Mouse (Mus musculus) spleen, postnatal 10 days (tissue): ENCODE measurements around the gene Rnase2b.
A peak's percentile ranks its signal among the peaks of the same experiment; 100 is the strongest.
"Not testable (repeated sequence)": the region's sequence is repeated elsewhere in the genome, so short reads cannot be mapped to it uniquely, and the experiment has no call there.

Source experiments
- DNase-seq, 2 experiments: peaks; one replicate each; pipeline ENCODE4 v3.0.0; 2021 to 2022; ENCODE audit warnings: low spot score in 2 of 2

The Rnase2b gene

DNA sequence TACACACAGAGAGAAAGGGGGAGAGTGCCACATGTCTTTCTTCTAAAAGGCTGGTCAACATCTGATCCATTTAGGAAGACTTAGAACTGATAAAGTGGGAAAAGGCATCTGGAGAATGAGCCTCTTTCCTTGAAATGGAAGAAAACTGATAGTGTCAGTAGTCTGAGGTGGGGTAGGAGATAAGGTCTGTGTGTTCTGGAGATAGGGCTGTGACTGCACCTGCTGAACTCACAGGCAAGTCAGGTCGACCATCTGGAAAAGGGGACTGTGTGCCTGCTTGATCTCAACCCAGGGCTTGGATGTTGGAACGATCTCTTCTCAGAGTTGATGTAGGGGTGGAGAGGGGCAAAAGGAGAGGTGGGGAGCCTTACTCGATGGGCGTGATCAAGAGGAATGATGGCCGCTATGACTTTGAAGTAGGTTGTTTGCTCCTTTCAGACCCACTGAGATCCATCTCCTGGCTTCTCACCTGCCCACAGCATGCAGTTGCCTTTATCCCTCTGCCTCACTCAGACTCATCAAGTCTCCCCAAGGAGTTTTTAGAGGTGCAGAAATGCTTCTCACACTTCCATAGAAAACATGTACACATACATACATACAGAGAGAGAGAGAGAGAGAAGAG, 9.7 kb upstream of the Rnase2b start:
- no peak for DNase-seq

DNA sequence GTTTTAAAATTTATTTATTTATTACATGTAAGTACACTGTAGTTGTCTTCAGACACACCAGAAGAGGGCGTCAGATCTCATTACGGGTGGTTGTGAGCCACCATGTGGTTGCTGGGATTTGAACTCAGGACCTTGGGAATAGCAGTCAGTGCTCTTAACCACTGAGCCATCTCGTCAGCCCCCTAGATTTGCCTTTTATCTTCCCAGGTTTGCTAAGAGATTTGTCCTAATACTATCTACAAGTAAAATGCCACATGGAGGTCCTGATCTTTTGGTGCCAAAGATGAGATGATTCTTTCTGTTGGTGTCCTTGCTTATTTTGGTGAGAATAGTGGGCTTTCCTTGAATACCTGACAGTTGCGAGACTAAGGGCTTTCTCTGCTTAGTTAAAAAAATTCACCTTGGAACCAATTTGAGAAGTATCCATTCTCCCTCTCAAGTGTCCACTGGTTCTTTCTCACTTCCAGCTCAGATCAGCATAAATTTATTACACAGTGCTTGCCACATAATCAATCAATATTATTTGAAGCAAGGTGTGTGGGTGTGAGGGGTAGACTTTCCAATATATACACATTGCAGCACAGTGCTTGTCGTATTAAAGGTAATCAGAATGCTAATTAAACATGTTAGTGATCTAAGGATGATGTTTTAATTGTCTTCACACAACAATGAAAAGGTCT, 5.9 kb upstream of the Rnase2b start:
- DNase-seq = no peak

DNA sequence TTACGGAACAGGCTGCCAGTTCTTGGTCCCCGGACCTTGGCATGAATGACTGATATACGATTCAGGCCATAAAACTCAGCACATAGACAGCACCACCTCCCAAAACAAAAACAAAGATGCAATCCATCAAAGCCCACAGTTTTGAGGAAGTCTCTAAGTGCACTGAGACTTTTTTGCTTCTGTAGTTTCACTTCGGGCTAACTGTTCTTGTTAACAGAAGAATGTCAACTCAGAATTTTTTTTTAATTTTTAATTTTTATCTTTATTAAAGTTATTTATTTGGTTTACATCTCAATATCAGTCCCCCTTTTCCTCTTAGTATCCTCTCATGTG, 5.4 kb upstream of the Rnase2b start:
- no peak for DNase-seq

DNA sequence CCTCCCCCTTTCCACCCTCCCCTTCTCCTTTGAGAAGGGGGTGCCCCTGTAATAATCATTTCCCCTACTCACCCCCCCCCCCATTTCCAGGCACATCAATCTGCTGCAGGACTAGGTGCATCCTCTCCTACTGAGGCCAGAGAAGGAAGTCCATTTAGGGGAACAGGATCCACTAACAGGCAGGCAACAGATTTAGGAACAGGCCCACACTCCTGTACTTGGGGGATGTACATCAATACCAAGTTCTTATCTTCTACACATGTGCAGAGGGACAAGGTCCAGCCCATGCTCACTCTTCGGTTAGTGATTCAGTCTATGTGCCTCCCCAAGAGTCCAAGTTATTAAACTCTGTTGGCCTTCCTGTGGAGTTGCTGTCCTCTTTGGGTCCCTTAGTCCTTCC, 5.0 kb upstream of the Rnase2b start:
- no peak for DNase-seq

DNA sequence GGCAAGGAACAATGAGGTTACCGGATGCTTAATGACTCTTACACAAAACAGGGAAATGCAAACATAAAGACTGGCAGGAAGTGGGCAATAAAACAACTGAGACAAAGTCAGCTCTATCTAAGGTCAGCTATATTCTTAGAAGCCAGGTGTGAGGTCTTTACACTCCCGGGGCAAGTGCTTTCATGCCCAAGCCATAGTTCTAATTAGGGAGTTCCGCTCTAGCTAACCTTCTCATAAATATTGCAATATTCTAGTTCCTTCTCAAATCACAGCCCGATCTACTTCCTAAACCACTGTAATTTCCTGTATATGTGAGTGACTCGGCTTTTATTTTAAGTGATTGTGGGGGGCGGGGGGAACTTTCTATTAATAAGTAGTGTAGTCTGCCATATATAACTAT, 1.3 kb downstream of the Rnase2b start:
- not testable (repeated sequence) for DNase-seq

DNA sequence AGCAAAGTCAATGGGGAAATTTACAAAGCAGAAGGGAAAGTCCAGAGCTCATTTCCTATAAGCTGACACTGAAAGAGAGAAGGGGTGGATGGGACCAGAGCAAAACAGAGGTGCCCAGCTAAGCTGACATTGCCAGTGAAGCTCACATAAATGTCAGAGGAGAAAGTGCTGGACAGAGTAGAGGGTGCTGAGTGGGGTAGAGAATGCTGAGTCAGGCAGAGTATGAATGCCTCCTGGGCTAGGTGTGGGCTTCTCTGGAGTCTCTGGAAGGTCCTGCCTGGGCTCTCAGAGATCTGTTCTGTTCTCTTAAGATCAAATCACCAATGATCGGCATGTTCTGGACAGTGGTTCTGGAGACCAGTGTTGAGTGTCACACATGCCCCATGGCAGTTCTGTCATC, 3.4 kb downstream of the Rnase2b start:
- DNase-seq = no peak

DNA sequence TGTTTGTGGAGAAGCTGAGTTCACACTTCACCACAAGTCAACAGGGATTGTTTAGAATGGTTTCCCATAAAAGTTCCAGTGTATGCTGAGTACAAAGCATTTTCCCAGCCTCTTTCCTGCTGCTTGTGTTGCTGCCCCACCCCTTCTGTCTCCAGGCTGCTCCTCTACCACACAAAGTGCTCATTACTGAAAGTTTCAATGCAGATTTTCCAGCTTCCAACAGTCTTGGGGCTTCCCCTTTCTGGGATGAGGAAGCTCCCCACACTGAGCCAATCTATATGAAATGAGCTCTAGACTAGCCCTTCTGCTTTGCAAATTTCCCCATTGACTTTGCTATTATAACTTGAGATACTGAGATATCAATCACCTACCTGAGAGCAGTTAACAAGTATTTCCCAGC, 4.0 kb downstream of the Rnase2b start:
- DNase-seq = no peak

DNA sequence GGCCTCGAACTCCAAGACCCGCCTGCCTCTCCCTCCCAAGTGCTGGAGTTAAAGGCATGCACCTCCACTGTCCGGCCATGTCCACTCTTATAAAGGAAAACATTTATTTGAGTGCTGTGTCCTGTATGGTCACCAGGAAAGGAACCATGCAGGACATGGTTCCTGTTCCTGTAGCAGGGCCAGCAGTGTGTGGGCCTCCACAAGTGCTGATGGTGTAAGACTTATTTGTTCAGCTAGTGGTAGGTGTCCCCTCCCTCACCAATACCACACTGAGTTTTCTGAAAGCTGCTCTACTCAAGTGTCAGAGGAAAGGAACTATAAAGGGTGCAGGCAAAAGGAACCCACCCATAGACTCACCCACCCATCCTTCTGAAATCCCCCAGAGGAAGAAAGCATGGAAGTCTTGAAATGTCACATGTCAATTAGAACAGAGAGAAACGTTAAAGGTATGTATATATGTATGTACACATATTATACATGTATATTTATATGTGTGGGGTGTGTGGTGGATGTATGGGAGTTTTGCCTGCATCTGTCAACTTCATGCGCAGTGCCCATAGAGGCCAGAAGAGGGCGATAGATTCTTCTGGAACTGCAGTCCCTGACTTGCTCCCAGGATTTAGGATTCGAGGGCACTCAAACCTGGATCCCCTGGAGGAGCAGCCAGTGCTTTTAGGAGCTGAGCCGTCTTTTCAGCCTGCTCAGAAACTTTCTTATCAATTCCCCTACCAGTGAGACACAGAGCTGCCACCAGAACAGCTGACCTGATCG, 10.2 kb downstream of the Rnase2b start:
- peak in 1 of 2 experiments; percentile 62 for DNase-seq

DNA sequence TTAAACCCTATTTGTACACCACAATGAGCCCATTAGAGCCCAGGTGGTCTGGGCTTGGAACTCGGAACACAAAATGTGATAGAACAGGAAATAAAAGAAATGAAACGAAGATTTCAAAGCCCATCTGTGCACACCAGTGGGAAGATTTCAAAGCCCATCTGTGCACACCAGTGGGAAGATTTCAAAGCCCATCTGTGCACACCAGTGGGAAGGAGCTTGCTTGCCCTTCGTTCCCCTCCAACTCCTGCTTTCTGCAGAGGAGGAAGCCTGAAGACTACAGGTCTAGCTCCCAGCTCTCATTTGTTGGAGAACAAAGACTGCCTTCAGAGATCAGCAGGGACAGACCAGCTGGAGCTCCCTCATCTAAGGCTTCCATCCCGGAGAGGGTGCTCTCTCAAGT, 10.9 kb downstream of the Rnase2b start:
- DNase-seq = not testable (repeated sequence)

DNA sequence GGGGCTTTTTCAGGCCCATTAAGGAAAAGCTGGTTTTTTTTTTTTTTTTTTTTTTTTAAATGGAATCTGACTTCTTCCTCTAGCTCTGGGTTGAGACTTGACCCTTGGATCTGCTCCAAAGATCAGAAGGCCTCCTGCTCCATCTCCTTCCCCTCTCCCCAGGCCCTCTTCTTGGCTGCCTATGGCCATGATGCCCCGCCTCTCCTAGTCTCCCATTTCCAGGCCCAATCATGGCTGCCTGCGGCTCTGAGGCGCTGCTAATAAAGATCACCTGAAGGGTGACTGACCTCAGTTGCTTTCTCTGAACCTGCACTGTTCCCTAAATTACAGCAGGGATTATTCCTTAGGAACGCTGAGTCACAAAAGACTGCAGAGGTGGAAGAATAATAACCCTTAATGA, 11.8 kb downstream of the Rnase2b start:
- no peak for DNase-seq

DNA sequence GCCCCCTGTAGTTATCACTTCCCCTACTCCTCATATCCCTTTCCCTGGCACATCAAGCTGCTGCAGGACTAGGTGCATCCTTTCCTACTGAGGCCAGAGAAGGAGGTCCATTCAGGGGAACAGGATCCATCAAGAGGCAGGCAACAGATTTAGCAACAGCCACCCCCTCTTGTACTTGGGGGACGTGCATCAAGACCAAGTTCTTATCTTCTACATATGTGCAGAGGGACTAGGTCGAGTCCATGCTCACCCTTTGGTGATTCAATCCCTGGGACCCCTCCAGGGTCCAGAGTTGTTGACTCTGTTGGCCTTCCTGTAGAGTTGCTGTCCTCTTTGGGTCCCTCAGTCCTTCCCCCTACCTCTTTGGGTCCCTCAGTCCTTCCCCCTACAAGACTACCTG, 19.0 kb downstream of the Rnase2b start:
- DNase-seq = not testable (repeated sequence)

DNA sequence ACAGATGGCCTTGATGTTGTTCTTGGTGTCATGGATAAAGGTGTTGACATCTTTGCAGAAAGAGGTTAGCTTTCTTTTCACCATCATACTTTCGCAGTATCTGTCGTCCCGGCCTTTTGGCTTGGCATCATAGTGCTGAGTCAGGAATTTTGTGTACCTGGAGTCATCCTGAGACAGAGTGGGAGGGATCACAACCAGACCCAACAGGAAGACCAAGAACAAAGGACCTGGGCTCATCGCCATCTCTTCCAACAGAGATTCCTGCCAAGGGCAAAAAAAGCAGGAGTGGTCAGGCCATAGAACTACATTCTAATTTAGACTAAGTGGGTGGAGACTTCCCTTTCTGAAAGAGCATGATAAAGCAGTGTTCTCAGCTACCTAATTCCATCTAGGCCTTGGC, 33.6 kb downstream of the Rnase2b start:
- DNase-seq = no peak

DNA sequence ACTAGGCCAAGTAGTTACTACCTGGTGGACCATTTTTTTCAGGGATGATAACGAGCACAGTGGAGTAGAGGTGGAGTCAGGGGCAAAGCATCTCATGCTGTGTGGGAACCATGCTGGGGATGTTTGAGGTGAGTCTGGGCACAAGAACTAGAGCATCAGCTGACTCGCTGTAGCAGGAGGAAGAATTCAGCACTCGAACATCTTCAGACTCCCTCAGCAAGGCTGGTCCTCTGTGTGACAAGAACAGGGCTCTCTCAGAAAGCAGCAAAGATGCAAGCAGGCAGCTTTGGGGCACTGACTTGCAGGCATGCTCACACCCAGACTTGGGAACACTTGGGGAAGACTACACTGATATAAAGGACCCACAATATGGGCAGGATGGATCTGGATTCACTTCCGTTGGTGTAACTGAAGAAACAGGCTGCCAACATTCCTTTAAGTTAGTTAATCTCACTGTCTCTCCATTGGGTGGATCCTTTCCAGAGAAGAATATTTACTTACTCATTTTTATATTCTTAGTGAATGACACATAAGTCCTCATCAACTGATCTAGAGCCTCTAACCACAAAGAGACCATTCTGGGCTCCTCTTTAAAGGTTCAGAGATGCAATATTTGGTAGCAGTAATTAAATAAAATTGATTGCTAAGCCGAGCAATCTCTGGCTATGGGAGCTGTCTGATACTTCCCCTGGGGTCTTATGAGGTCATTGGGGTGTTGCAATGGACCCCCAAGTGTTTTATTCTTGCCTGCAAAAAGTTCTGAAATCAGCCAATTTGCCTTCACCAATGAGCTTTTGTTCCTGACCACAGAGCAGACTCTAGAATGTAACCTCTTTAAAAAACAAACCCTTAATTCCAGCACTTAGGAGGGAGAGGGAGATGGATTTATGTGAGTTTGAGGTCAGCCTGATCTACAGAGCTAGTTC, 37.3 kb downstream of the Rnase2b start, which contains the start of gene Ang2:
Ang2 (minus strand) TSS at position 51 of the 926 bp plus-strand sequence.
- DNase-seq = no peak

DNA sequence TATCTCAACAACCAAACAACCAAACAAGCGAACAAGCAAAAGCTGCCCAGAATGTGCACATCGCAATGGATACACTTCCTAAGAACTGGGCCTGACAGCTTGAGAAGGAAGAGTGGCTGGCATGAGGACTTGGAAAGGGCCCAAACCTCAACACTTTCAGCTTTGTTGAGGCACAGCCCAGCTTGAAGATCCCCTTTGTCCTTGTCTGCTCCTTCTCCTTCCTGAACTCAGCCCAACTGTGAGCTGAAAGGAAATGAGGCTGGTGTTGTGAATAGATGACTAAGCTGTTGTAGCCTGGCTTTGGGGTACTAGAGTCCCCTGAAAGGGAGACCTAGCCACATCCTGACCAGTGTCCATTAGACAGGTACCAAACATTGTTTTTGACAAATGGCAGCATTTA, 38.0 kb downstream of the Rnase2b start:
- DNase-seq = no peak

DNA sequence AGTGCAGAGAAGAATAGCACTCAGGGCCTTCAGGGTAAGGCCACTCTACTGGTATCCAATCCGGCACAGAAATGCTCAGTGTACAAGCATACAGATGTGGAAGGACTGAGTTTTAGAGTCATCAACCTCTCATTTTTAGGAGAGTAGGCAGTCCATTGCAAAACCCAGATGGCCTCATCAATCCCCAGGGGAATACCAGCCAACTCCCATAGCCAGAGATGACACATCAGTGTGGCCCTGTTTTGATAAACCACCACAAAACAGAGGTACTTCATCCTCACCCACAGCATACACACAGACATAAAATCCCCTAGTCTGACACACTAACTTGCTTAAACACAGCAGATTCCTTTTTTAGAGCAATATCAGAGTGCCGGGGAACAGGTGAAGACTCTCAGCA, 38.4 kb downstream of the Rnase2b start:
- DNase-seq = no peak

DNA sequence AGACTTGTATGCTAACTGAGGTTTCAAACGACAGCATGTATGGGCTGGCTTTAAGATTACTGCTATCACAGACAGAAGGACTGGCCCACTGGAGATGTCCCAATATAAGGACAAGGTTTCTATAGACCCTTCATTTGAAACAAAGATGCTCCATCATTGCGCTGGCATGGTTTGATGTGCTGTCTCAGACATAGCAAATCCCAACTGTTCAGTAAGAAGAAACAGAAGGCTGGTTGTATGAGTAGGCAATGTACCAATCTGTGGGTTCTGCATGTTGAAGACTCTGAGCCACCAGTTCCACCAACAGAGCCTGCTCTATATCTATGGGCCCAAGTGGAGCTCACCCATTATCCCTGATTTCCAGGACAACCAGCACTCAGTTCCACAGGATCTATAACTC, 41.1 kb downstream of the Rnase2b start, which contains the start of gene Ear14:
Ear14 (plus strand) TSS at position 277 of the 400 bp plus-strand sequence.
- DNase-seq = no peak
